Mouse (Mus musculus): ENCODE data around the gene Cav3. TPM values are rescaled to one million over a fixed set of nuclear protein-coding genes. Genes with fewer than 3 reads are reported as not detected.

The Cav3 gene
- polyA plus RNA-seq, 1 experiment, result 304 TPM

- TF ChIP-seq CEBPB (IDR thresholded peaks at IDR 0.05; ENCODE audit: insufficient read depth, poor library complexity, severe bottlenecking), result no peak
- no peak for TF ChIP-seq POLR2AphosphoS2 (IDR thresholded peaks at IDR 0.05; ENCODE audit: insufficient read length, low read depth)
- TF ChIP-seq MYOD1 (IDR thresholded peaks at IDR 0.05; ENCODE audit: control insufficient read depth in 1 of 3, insufficient read length in 2 of 3, low read depth in 2 of 3), result peak in 1 of 3 experiments; percentile 13
- no peaks in the 10 kb centered on the region for H3K27me3 ChIP-seq (ENCODE audit: control insufficient read depth, insufficient read depth, insufficient read length)
- H3K4me2 ChIP-seq (ENCODE audit: low read depth), result no peak overlapping the region
- H3K79me2 ChIP-seq (ENCODE audit: control insufficient read depth, insufficient read depth), result no peaks in the 10 kb centered on the region
- H3K36me3 ChIP-seq (ENCODE audit: control insufficient read depth, insufficient read depth), result no peaks in the 10 kb centered on the region
- no peak overlapping the region for H3ac ChIP-seq (ENCODE audit: control insufficient read depth, insufficient read length)
- H3K4me3 ChIP-seq, result no peak overlapping the region
These were observed 33.1 kb upstream of the Cav3 start for GRCm38 (mm10) chr6:112426018-112426732.

GRCm38 (mm10) chr6:112445675-112446074 is 13.6 kb upstream of the Cav3 start:
- no peak overlapping the region for H3ac ChIP-seq (ENCODE audit: control insufficient read depth, insufficient read length)
- H3K27me3 ChIP-seq (ENCODE audit: control insufficient read depth, insufficient read depth, insufficient read length), result no peaks in the 10 kb centered on the region
- no peak overlapping the region for H3K4me2 ChIP-seq (ENCODE audit: low read depth)
- no peak for TF ChIP-seq TCF3 (IDR thresholded peaks at IDR 0.05; ENCODE audit: insufficient read length, low read depth)
- TF ChIP-seq MYOD1 (IDR thresholded peaks at IDR 0.05; ENCODE audit: control insufficient read depth in 1 of 3, insufficient read length in 2 of 3, low read depth in 2 of 3), result no peak
- TF ChIP-seq USF1 (IDR thresholded peaks at IDR 0.05; ENCODE audit: low read depth), result no peak
- TF ChIP-seq TCF12 (IDR thresholded peaks at IDR 0.05; ENCODE audit: insufficient read depth, poor library complexity, severe bottlenecking), result no peak
- no peak for TF ChIP-seq MAX (IDR thresholded peaks at IDR 0.05; ENCODE audit: low read depth)
- no peak for TF ChIP-seq REST (IDR thresholded peaks at IDR 0.05; ENCODE audit: insufficient read depth, insufficient read length)
- no peak for TF ChIP-seq CEBPB (IDR thresholded peaks at IDR 0.05; ENCODE audit: insufficient read depth, poor library complexity, severe bottlenecking)
- TF ChIP-seq POLR2AphosphoS2 (IDR thresholded peaks at IDR 0.05; ENCODE audit: insufficient read length, low read depth), result no peak
- no peak for TF ChIP-seq POLR2A (IDR thresholded peaks at IDR 0.05; ENCODE audit: insufficient read length, low read depth)
- no peak for TF ChIP-seq MYOG (IDR thresholded peaks at IDR 0.05; ENCODE audit: control insufficient read depth in 1 of 3, insufficient read depth in 1 of 3, insufficient read length in 2 of 3, low read depth in 2 of 3)
- no peaks in the 10 kb centered on the region for H3K36me3 ChIP-seq (ENCODE audit: control insufficient read depth, insufficient read depth)
- no peaks in the 10 kb centered on the region for H3K79me2 ChIP-seq (ENCODE audit: control insufficient read depth, insufficient read depth)
- H3K4me3 ChIP-seq, result no peak overlapping the region

- H3K4me3 ChIP-seq, result peak overlapping the region; percentile 32
- H3K36me3 ChIP-seq (ENCODE audit: control insufficient read depth, insufficient read depth), result no peaks in the 10 kb centered on the region
- H3K4me2 ChIP-seq (ENCODE audit: low read depth), result peak overlapping the region; percentile 58
- TF ChIP-seq MYOG (IDR thresholded peaks at IDR 0.05; ENCODE audit: control insufficient read depth in 1 of 3, insufficient read depth in 1 of 3, insufficient read length in 2 of 3, low read depth in 2 of 3) (peak in 1 of 3 experiments; percentile 64), MYOD1 (IDR thresholded peaks at IDR 0.05; ENCODE audit: control insufficient read depth in 1 of 3, insufficient read length in 2 of 3, low read depth in 2 of 3) (peak in 1 of 3 experiments; percentile 81), TCF12 (IDR thresholded peaks at IDR 0.05; ENCODE audit: insufficient read depth, poor library complexity, severe bottlenecking) (no peak), SRF (IDR thresholded peaks at IDR 0.05; ENCODE audit: control insufficient read depth, insufficient read length, low read depth) (no peak), POLR2AphosphoS2 (IDR thresholded peaks at IDR 0.05; ENCODE audit: insufficient read length, low read depth) (peak; percentile 46), USF1 (IDR thresholded peaks at IDR 0.05; ENCODE audit: low read depth) (no peak), MAX (IDR thresholded peaks at IDR 0.05; ENCODE audit: low read depth) (no peak), REST (IDR thresholded peaks at IDR 0.05; ENCODE audit: insufficient read depth, insufficient read length) (no peak), E2F4 (IDR thresholded peaks at IDR 0.05; ENCODE audit: insufficient read depth) (no peak), TCF3 (IDR thresholded peaks at IDR 0.05; ENCODE audit: insufficient read length, low read depth) (no peak), POLR2A (IDR thresholded peaks at IDR 0.05; ENCODE audit: insufficient read length, low read depth) (peak; percentile 48), CEBPB (IDR thresholded peaks at IDR 0.05; ENCODE audit: insufficient read depth, poor library complexity, severe bottlenecking) (no peak)
- peaks cover 3% of the 10 kb centered on the region for H3K79me2 ChIP-seq (ENCODE audit: control insufficient read depth, insufficient read depth)
- no peak overlapping the region for H3ac ChIP-seq (ENCODE audit: control insufficient read depth, insufficient read length)
- no peaks in the 10 kb centered on the region for H3K27me3 ChIP-seq (ENCODE audit: control insufficient read depth, insufficient read depth, insufficient read length)
These were observed 2.2 kb downstream of the Cav3 start for GRCm38 (mm10) chr6:112461459-112461858.

- Histone ChIP-seq H3K4me2 (ENCODE audit: low read depth) (peak overlapping the region; percentile 58), H3K27me3 (ENCODE audit: control insufficient read depth, insufficient read depth, insufficient read length) (no peaks in the 10 kb centered on the region), H3K4me3 (no peak overlapping the region), H3K79me2 (ENCODE audit: control insufficient read depth, insufficient read depth) (peaks cover 3% of the 10 kb centered on the region), H3ac (ENCODE audit: control insufficient read depth, insufficient read length) (no peak overlapping the region), H3K36me3 (ENCODE audit: control insufficient read depth, insufficient read depth) (no peaks in the 10 kb centered on the region)
- TF ChIP-seq REST (IDR thresholded peaks at IDR 0.05; ENCODE audit: insufficient read depth, insufficient read length) (no peak), POLR2A (IDR thresholded peaks at IDR 0.05; ENCODE audit: insufficient read length, low read depth) (peak; percentile 11), MYOG (IDR thresholded peaks at IDR 0.05; ENCODE audit: control insufficient read depth in 1 of 3, insufficient read depth in 1 of 3, insufficient read length in 2 of 3, low read depth in 2 of 3) (peak in 1 of 3 experiments; percentile 43), MAX (IDR thresholded peaks at IDR 0.05; ENCODE audit: low read depth) (no peak)
These were observed 4.0 kb downstream of the Cav3 start for GRCm38 (mm10) chr6:112463331-112463730.

- Histone ChIP-seq H3K4me3 (no peak overlapping the region), H3ac (ENCODE audit: control insufficient read depth, insufficient read length) (no peak overlapping the region), H3K36me3 (ENCODE audit: control insufficient read depth, insufficient read depth) (no peaks in the 10 kb centered on the region), H3K27me3 (ENCODE audit: control insufficient read depth, insufficient read depth, insufficient read length) (no peaks in the 10 kb centered on the region), H3K79me2 (ENCODE audit: control insufficient read depth, insufficient read depth) (no peaks in the 10 kb centered on the region), H3K4me2 (ENCODE audit: low read depth) (peak overlapping the region; percentile 60)
- no peak for TF ChIP-seq POLR2AphosphoS2 (IDR thresholded peaks at IDR 0.05; ENCODE audit: insufficient read length, low read depth)
- no peak for TF ChIP-seq MYOD1 (IDR thresholded peaks at IDR 0.05; ENCODE audit: control insufficient read depth in 1 of 3, insufficient read length in 2 of 3, low read depth in 2 of 3)
- no peak for TF ChIP-seq MYOG (IDR thresholded peaks at IDR 0.05; ENCODE audit: control insufficient read depth in 1 of 3, insufficient read depth in 1 of 3, insufficient read length in 2 of 3, low read depth in 2 of 3)
- TF ChIP-seq POLR2A (IDR thresholded peaks at IDR 0.05; ENCODE audit: insufficient read length, low read depth), result no peak
- TF ChIP-seq TCF3 (IDR thresholded peaks at IDR 0.05; ENCODE audit: insufficient read length, low read depth), result no peak
- no peak for TF ChIP-seq USF1 (IDR thresholded peaks at IDR 0.05; ENCODE audit: low read depth)
- TF ChIP-seq REST (IDR thresholded peaks at IDR 0.05; ENCODE audit: insufficient read depth, insufficient read length), result no peak
- no peak for TF ChIP-seq E2F4 (IDR thresholded peaks at IDR 0.05; ENCODE audit: insufficient read depth)
- TF ChIP-seq CEBPB (IDR thresholded peaks at IDR 0.05; ENCODE audit: insufficient read depth, poor library complexity, severe bottlenecking), result no peak
- no peak for TF ChIP-seq TCF12 (IDR thresholded peaks at IDR 0.05; ENCODE audit: insufficient read depth, poor library complexity, severe bottlenecking)
- TF ChIP-seq SRF (IDR thresholded peaks at IDR 0.05; ENCODE audit: control insufficient read depth, insufficient read length, low read depth), result no peak
- no peak for TF ChIP-seq MAX (IDR thresholded peaks at IDR 0.05; ENCODE audit: low read depth)
These were observed 6.1 kb downstream of the Cav3 start for GRCm38 (mm10) chr6:112465441-112465840.

All from myocyte (in vitro differentiated cells).